Comparison of ENCODE assay signal across 33 mouse cellular contexts in the genomic region with DNA sequence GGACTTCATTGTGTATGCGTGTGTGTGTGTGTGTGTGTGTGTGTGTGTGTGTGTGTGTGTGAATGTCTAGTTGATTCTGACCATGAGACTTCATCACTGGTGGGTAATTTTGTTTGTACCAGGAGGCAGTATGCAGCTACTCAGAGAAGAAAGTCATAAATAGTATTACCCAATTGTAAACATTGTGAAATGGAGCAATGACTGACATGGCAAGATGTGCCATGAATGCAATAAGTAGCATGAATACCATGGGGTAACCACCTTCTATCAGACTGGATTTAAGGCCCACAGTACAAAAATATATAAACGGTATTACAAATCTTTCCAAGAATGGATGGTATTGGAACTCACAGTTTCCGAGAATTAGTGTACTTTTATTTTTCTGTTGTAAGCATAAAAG. TPM values are rescaled to one million over a fixed set of nuclear protein-coding genes. Genes with fewer than 3 reads are reported as not detected.
"Had no signal": no experiment of that assay in that cellular context is flagged by ENCODE, and none has a peak within 500 bp of the region (broad histone marks: within the 10 kb centered on the region; RNA-seq: fewer than 3 reads in every experiment).

No protein-coding gene starts in this region.

- ATAC-seq: hindbrain, embryonic 16.5 days; hindbrain, postnatal 0 days; inflammation-experienced regulatory T-cells, adult 6 months; intestine, embryonic 15.5 days; intestine, embryonic 16.5 days; intestine, postnatal 0 days had no signal

- H3K4me3 ChIP-seq: heart, embryonic 12.5 days; heart, embryonic 13.5 days; heart, embryonic 15.5 days; hindbrain, embryonic 10.5 days; hindbrain, embryonic 12.5 days; hindbrain, embryonic 13.5 days; hindbrain, embryonic 15.5 days; intestine, embryonic 15.5 days; kidney, embryonic 15.5 days; left cerebral cortex, adult 2 months had no signal

- DNase-seq: heart, postnatal 10 days; heart, postnatal 14 days; heart, postnatal 36 days; heart, postnatal 4 days; kidney, adult 11 months; kidney, adult 18-20 months; kidney, adult 2 months; kidney, adult 8-10 months; kidney, adult 9 months; kidney, postnatal 10 days; kidney, postnatal 14 days; kidney, postnatal 25 days; kidney, postnatal 36 days; kidney, postnatal 4 days; layer of hippocampus, adult 9-11 months; layer of hippocampus, postnatal 36 days had no signal

- H3K27ac ChIP-seq: heart, embryonic 13.5 days; heart, embryonic 15.5 days; hindbrain, embryonic 10.5 days; hindbrain, embryonic 12.5 days; hindbrain, embryonic 13.5 days; hindbrain, embryonic 14.5 days; hindbrain, embryonic 15.5 days; hindbrain, postnatal 0 days; intestine, embryonic 15.5 days; kidney, embryonic 15.5 days; kidney, postnatal 0 days; left cerebral cortex, adult 2 months had no signal

RNA-seq across cellular contexts. Expression of a gene that starts 14.4 kb away (rescaled TPM):
- total RNA-seq: hindbrain, postnatal 0 days; layer of hippocampus, postnatal 36 days had no signal
